Mouse (Mus musculus) intestine, postnatal 0 days (tissue): ENCODE results near the gene Prkg1. TPM values are rescaled to one million over a fixed set of nuclear protein-coding genes. Genes with fewer than 3 reads are reported as not detected.

ENCODE experiments used
- ATAC-seq: fragments of 200-750 bp; cut with Nextera tagmentation; 2 replicates; pipeline ENCODE4 v1.8.0; 2017; ENCODE audit warnings: mild to moderate bottlenecking, moderate TSS enrichment, moderate library complexity
- H3K27ac ChIP-seq: fragments of 300-500 bp; sonication (generic); 2 replicates; pipeline ENCODE4 v1.5.1; 2014; ENCODE audit warnings: mild to moderate bottlenecking, low read depth, low read length, moderate library complexity
- H3K27me3 ChIP-seq: fragments of 300-500 bp; sonication (generic); replicated peaks from 2 replicates; pipeline ENCODE4 v1.6.1; 2014; ENCODE audit warnings: low read length, mixed read lengths; ENCODE audit not compliant: control insufficient read depth, insufficient read depth
- H3K36me3 ChIP-seq: fragments of 300-500 bp; sonication (generic); 2 replicates; pipeline ENCODE4 v1.6.1; 2014; ENCODE audit warnings: mild to moderate bottlenecking, moderate library complexity; ENCODE audit not compliant: control insufficient read depth, insufficient read depth
- H3K4me1 ChIP-seq: fragments of 300-500 bp; sonication (generic); replicated peaks from 2 replicates; pipeline ENCODE4 v1.6.1; 2014; ENCODE audit warnings: antibody characterized with exemption, low read length, mixed read lengths; ENCODE audit not compliant: control insufficient read depth, insufficient read depth
- H3K4me2 ChIP-seq: fragments of 300-500 bp; sonication (generic); replicated peaks from 2 replicates; pipeline ENCODE4 v1.6.1; 2014; ENCODE audit warnings: low read depth, mild to moderate bottlenecking, moderate library complexity
- H3K4me3 ChIP-seq: fragments of 300-500 bp; sonication (generic); 2 replicates; pipeline ENCODE4 v1.5.1; 2014; ENCODE audit warnings: low read depth, low read length
- H3K9ac ChIP-seq: fragments of 300-500 bp; sonication (generic); 2 replicates; pipeline ENCODE4 v1.6.1; 2014; ENCODE audit warnings: mild to moderate bottlenecking, low read depth, low read length
- H3K9me3 ChIP-seq: fragments of 300-500 bp; sonication (generic); 2 replicates; pipeline ENCODE4 v1.6.1; 2016; ENCODE audit warnings: mixed run types; ENCODE audit not compliant: control insufficient read depth
- CTCF ChIP-seq: sonication (generic); IDR thresholded peaks from 2 replicates; pipeline ENCODE4 v1.5.1; 2016; ENCODE audit warnings: low read depth, mild to moderate bottlenecking, control low read depth, antibody characterized with exemption, moderate library complexity
- WGBS: fragments of 180-500 bp; shearing (Covaris S2); extraction: QIAGEN DNeasy Blood & Tissue Kit; methylation state at CpG from one replicate; pipeline ENCODE4 v1.1.7; 2014; 5-methylcytosine and 5-hydroxymethylcytosine counted together
- polyA plus RNA-seq: library from polyadenylated mRNA; unstranded; fragments of >200 nt; fragmentation: Nextera tagmentation; extraction: Ambion mirVana; gene quantifications from 2 replicates; pipeline ENCODE4 v1.2.1, GENCODE M21; 2015

Prkg1 gene
- polyA plus RNA-seq, 1 experiment from 2014 or later, result 4.0 TPM

DNA sequence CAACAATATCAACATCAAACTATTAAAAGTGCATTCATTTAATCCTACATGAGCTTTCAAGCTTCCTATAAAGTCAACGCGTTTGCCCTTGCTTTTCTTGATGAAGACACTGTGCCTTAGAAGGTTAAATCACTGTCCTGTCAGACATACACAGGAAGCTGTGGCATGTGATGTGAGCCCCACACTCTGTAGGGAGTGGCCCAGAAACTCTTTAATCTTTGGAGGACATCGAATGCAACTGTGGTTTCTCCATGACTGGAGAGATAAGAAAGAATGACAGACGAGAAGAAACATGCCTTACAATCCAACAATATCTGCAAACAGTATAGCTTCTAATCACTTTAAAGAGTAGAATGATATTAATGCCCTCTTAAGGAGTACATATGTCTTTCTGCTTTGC, 903.4 kb downstream of the Prkg1 start:
- H3K36me3 ChIP-seq, result no peaks in the 10 kb centered on the region
- no peak overlapping the region for H3K4me3 ChIP-seq
- WGBS, result 61% methylated on average over 4 of the region's 4 CpGs
- no peak for TF ChIP-seq CTCF
- H3K27me3 ChIP-seq, result no peaks in the 10 kb centered on the region
- no peak overlapping the region for H3K9ac ChIP-seq
- no peak overlapping the region for H3K4me2 ChIP-seq
- no peaks in the 10 kb centered on the region for H3K4me1 ChIP-seq
- no peaks in the 10 kb centered on the region for H3K9me3 ChIP-seq
- no peak for ATAC-seq
- no peak overlapping the region for H3K27ac ChIP-seq

GRCm38 (mm10) chr19:30851023-30851422, 913.8 kb downstream of the Prkg1 start:
- Histone ChIP-seq H3K27ac (no peak overlapping the region), H3K36me3 (no peaks in the 10 kb centered on the region), H3K4me1 (no peaks in the 10 kb centered on the region), H3K4me3 (no peak overlapping the region), H3K27me3 (no peaks in the 10 kb centered on the region), H3K9me3 (no peaks in the 10 kb centered on the region), H3K4me2 (no peak overlapping the region), H3K9ac (no peak overlapping the region)
- no peak for TF ChIP-seq CTCF
- WGBS, result 92% methylated on average over 4 of the region's 4 CpGs
- no peak for ATAC-seq

- no peaks in the 10 kb centered on the region for H3K27me3 ChIP-seq
- H3K4me1 ChIP-seq, result no peaks in the 10 kb centered on the region
- no peak overlapping the region for H3K4me2 ChIP-seq
- H3K36me3 ChIP-seq, result no peaks in the 10 kb centered on the region
- ATAC-seq, result no peak
- H3K27ac ChIP-seq, result no peak overlapping the region
- no peak overlapping the region for H3K4me3 ChIP-seq
- no peak overlapping the region for H3K9ac ChIP-seq
- TF ChIP-seq CTCF, result no peak
- H3K9me3 ChIP-seq, result no peaks in the 10 kb centered on the region
- 45% methylated on average over 4 of the region's 4 CpGs for WGBS
Observed at GRCm38 (mm10) chr19:30844916-30845315, 919.9 kb downstream of the Prkg1 start.

DNA sequence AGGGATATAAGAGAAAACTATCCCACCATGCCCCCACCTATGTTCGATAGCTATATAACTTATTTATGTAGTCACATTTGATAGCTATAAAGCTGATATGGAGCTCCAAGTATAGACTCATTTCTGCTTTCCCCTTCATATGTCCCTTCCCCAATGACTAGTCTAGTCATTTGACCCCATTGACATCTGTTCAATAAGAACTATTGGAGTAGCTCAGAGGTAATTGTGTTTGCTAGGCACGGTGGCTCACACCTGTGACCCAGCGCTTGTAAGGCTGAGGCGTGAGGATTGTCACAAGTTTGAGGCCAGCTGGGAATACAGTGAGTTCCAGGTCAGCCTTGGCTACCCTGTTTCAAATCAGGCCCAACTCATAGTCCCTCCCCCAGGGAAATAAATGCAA, 921.2 kb downstream of the Prkg1 start:
- 78% methylated on average over 4 of the region's 4 CpGs for WGBS
- no peak overlapping the region for H3K4me3 ChIP-seq
- no peak for ATAC-seq

DNA sequence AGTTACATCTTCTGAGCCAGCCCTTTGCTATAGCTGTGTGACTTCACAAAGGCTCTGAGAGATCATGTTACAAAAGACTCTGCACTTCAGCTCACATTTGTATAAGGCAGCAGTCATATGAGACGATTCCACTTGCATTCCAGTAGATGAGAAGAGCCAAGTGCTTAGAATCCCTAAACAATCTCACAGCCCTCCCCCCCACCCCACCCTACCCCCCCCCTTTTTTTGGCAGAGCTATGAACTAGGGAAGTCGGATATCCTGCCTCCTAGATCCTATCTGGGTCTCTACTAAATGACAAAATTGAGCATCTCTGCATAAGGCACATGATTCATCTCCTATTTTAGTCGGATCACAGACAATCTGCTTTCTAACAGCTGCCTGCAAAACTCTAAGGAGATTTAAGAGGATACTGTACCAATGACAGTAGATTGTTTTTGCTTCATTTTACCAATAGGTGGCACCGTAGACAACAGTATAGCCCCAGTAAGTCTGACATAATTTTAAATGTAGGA, 921.7 kb downstream of the Prkg1 start:
- Histone ChIP-seq H3K4me3 (no peak overlapping the region), H3K4me2 (no peak overlapping the region), H3K4me1 (no peaks in the 10 kb centered on the region), H3K9me3 (no peaks in the 10 kb centered on the region), H3K36me3 (no peaks in the 10 kb centered on the region), H3K27ac (no peak overlapping the region), H3K9ac (no peak overlapping the region), H3K27me3 (no peaks in the 10 kb centered on the region)
- peak; percentile 70 for TF ChIP-seq CTCF
- ATAC-seq, result peak; percentile 31; the same call in 1 of the 2 replicates
- WGBS, result 13% methylated on average over 4 of the region's 4 CpGs

More for the DNA sequence above, 921.2 kb downstream of the Prkg1 start:
- no peak overlapping the region for H3K27ac ChIP-seq
- no peaks in the 10 kb centered on the region for H3K36me3 ChIP-seq
- H3K9ac ChIP-seq, result no peak overlapping the region
- no peaks in the 10 kb centered on the region for H3K4me1 ChIP-seq
- H3K27me3 ChIP-seq, result no peaks in the 10 kb centered on the region
- no peaks in the 10 kb centered on the region for H3K9me3 ChIP-seq
- TF ChIP-seq CTCF, result no peak
- H3K4me2 ChIP-seq, result no peak overlapping the region

DNA sequence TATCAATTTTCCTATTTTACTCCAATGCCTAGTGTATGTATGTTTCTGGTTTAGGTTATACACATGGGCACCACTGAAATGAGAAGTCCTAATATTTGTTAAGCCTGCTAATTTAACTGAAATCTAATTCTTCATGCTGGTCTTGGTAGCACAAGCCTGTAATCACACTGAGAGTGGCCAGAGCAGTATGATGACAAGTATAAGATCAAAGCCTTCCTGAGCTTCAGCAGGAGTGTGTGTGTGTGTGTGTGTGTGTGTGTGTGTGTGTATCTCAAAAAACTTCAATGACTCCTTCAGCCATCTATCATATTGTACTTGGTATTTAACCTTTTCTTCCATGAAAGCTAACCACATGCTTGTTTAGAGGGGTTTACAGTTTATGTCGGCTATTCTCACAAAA, 922.2 kb downstream of the Prkg1 start:
- Histone ChIP-seq H3K27me3 (no peaks in the 10 kb centered on the region), H3K36me3 (no peaks in the 10 kb centered on the region), H3K9me3 (no peaks in the 10 kb centered on the region), H3K4me1 (no peaks in the 10 kb centered on the region), H3K4me3 (no peak overlapping the region), H3K4me2 (no peak overlapping the region), H3K9ac (no peak overlapping the region), H3K27ac (no peak overlapping the region)
- TF ChIP-seq CTCF, result no peak
- no peak for ATAC-seq
- 56% methylated on average over 1 of the region's 1 CpGs for WGBS
